Mouse (Mus musculus) cerebellum, adult 9-11 months (tissue): Measurements from ENCODE around the gene Dync1i1.
"Not testable (repeated sequence)": the region's sequence is repeated elsewhere in the genome, so short reads cannot be mapped to it uniquely, and the experiment has no call there.

Experiments
- DNase-seq: peaks from one replicate; pipeline ENCODE4 v3.0.0; 2022

The Dync1i1 gene

DNA sequence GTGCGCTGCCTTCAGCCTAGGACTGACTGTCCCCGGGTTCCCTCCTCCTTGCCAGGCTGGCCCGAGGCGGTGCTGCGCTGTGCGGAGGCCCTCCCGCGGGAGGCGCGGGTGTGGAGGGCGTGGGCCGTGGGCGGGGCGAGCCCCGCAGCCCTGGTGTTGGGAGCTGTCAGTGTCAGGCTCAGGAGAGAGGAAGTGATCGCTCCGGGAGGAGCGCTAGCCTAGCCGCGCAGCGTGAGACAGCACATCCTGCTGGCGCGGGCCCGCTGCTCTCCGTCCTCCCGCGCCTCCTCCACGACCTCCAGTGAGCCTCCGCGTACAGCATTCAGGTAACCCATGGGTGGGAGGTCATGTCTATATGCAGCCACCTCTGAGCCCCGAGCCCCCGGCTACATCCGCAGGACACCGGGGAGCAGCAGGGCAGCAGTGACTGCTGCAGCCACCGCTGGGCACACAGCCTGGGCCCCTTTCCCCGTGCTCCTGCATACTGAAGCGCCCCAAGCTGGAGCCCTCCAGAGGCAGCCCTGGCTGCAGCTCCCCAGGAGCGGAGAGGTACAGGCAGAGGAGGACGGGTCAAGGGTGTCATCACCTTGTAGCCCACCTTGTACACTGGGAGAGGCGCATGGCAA lies at the start of gene Dync1i1:
Gene Dync1i1, plus strand, starts transcription at position 29 of the 626 bp plus-strand sequence.
- peak; percentile 91 for DNase-seq

DNA sequence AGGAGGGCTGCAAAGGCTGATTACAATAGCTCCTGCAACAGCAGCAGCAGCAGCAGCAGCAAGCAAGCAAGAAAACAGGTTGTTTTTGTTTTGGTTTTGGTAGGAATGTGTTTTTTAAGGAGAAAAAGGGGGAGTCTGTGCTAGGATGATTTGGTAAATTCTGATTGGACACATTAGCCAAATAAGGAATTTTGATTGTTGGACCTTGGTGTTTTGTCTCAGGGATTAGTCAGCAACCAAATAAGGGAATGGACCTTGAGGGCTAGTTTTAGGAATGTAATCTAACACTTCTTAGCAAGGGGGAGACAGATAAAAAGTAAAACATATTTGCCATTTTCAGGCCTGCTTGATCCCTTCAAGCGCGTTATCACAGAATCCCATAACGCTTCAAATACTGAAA lies 45.7 kb upstream of the Dync1i1 start:
- no peak for DNase-seq

DNA sequence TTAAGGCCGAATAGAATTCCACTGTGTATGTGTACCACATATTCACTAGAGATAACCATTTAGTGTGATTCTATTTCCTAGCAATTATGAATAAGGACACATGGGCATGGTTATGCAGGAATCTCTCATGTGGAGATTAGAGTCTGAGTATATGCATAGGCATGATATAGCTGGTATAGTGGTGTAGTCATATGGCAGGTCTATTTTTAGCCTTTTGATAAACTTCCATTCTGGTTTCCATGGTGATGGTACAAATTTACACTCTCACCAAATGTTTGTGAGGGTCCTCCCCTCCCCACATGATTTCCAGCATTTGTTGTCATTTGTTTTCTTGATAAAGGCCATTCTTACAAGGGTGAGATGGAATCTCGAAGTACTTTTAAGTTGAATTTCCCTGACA lies 23.6 kb upstream of the Dync1i1 start:
- no peak for DNase-seq

DNA sequence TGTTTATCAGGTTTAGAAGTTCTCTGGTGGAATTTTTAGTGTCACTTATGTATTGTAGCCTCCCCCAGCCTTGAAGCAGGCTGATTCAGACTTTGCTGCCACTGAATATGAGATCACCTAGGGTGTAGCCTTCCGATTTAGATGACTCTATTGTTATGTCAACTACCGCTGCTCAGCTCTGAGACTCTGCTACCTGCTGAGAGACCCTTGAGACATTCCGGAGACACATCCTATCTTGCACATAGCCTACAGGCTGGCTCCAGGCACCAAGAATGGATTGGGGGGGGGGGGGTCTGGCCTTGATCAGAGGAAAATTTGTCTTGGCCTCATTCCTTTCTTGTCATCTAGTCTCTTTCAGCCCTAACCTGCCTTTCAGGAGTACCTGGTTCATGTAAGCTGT lies 17.5 kb upstream of the Dync1i1 start:
- DNase-seq = not testable (repeated sequence)

DNA sequence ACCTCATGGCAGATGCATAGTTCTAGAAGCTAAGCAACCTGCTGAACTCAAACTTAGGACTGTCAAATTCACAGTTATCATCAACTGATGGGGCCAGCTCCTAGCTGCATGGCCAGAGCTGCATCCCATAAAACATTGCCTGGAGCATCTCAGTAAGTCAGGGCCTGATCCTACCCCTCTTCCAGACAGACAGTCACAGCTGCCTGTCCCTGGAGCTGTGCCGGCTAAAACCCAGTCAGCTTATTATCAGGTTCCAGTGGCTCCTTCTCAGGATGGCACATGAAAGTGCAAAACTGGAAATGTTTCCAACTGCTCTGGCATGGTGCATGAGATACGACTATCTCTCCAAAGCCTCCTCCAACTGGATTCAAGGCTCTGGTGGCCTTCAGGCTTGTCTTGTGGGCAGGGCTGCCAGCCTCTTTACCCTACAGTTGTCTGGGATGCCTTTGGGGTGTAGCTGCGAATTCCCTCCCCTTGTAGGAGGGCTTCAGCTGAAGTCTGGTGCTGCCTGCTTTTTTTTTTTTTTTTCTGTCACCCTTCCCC lies 15.3 kb upstream of the Dync1i1 start:
- no peak for DNase-seq

DNA sequence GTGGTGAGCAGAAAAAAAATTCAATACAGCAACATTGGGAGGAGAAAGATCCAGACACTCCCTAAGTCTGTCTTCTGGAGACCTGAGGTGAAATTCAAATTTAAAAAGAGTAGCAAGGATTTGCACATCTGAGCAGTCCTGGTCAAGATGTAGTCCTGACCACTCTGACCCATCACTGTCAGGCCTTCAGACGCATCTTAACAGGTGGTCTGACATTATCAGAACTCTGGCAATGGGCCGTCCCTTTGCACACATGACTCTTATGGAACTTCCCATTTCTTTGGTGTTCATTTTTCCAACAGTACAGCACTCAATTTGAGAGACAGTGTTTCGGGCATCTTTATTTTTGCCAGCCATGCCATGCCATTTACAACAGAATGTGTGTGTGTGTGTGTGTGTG lies 12.8 kb upstream of the Dync1i1 start:
- DNase-seq = no peak

DNA sequence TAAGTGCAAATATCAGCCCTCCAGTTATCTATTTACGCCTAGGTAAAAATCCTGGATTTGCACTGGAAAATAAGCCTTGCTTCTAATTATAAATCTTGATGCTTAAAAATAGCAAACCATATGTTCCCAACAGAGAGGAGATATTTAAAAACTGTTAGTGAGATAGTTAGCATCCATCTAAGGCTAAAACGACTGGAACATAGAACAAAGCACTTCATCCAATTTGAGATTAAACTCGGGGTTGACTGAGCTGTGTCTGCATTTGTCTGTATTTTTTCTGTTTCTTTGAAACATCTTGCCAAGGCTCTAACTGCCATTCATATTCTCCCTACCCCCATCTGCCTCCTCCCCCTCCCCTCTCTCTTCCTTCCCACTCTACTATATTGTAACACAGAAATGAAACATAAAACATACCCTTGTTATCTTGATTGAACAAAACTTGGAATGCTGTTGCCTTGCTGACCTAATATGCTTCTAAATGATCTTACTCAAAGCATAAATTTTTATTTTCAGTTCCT lies 10.3 kb upstream of the Dync1i1 start:
- no peak for DNase-seq

DNA sequence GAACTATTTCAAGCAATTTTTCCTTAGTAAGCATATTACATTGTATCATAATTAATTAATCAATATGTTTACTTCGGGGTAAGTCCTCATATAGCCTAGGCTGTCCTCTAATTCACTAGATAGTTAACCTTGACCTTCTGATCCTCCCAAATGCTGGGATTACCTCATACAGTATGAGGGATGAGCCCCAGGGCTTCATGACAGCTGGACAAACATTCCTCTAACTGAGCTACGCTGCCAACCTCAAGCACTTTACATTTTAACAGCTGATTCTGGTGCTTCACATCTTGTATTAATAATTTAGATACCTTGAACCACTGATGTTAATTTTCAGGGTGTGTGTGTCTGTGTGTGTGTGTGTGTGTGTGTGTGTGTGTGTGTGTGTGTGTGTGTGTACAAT lies 6.5 kb upstream of the Dync1i1 start:
- DNase-seq = no peak

DNA sequence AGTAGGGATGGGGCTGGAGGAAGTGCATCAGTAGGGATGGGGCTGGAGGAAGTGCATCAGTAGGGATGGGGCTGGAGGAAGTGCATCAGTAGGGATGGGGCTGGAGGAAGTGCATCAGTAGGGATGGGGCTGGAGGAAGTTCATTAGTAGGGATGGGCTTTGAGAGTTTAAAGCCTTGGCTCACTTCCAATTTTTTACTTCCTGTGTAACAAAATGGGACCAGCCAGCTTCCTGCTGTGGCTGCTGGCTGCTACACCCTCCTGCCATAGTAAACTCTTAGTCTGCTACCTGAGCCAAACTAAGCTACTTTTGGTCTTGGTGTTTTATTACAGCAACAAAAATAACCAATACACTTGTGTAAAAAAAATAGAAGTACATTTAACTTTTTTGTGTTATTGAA lies 4.7 kb upstream of the Dync1i1 start:
- DNase-seq = not testable (repeated sequence)

DNA sequence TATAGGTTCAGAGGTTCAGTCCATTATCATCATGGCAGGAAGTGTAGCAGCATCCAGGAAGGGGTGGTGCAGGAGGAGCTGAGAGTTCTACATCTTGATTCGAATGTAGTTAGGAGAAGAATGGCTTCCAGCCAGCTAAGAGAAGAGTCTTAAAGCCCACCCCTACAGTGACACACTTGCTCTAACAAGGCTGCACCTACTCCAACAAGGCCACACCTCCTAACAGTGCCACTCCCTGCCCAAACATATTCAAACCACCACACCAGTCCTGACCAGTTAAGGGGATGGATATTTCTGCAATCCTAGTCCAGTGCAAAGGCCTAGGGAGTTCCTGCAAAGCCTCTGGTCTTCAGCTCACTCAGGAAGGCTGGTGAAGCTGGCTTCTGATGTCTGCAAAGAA lies 1.5 kb upstream of the Dync1i1 start:
- no peak for DNase-seq

DNA sequence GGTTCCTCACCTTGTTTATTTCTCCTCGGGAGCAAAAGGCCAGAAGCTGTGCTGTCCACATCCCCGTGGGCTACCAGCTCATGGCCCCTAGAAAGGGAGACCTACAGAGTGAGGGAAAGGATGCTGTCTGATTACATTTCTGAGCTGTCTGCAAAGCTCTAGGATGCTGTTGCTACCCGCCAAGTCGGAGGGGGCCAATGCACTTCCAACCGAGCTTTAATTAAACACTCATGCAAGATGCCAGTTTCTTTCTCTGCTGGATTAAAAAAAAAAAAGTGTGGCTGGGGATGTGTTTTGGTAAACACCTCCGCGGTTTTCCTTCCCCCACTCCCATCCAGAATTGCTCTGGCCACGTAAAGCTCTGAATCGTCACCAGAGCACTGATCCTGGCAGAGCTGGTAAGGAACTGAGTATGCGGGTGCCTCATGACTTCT lies 815 bp downstream of the Dync1i1 start:
- no peak for DNase-seq

DNA sequence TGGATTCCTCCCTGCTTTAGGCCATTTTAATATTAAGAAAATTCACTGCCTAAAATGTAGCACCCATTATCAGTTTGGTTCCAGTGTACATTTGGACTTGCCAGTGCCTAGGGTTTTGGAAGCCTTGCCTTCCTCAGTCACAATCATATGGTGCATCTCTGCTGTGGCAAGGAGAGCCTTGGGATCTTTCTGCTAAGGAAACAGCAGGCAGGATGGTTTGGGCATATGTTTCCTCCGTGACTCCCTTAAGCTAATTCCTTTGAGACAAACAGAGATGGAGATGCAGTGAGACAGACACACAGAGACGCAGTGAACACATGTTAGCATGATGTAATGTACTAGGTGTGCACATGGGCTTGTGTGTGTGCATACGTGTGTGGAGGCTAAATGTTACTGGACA lies 7.8 kb downstream of the Dync1i1 start:
- no peak for DNase-seq

DNA sequence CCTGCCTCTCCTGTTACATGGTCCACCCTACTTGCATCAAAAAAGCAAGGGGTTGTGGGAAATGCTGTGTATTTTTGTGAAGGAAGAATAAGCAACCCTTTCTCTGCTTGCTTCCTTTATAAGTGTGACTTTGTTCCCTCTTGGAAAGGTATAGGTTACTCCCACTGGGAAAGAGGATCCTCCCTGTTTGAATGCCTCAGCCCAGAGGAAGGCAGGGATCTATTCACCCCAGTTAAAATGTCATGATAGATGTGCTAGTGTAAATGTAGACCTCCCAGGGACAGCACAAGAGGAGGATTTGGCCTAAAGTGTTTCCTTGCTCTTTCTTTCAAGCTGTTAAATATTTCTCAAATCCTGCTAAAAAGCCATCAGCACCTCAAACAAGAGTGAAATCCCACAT lies 9.0 kb downstream of the Dync1i1 start:
- no peak for DNase-seq

DNA sequence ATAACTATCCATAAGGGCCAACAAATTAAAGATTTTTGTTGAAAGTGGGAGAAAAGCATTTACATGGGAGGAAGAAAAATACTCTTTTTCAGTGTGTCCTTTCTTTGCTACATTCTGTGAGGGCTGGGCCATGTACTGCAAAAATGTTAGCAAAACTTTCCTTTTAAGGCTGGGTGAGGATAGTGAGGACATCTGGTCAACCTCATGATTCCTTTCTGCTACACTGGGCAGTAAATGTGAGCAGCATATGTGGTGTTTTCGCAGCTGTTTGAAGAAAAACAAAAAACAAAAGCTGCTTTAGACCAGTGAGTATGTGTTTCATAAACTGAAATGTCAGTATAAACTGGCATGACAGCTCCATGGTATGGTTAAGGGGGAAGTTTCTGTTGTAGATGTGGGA lies 9.4 kb downstream of the Dync1i1 start:
- no peak for DNase-seq

DNA sequence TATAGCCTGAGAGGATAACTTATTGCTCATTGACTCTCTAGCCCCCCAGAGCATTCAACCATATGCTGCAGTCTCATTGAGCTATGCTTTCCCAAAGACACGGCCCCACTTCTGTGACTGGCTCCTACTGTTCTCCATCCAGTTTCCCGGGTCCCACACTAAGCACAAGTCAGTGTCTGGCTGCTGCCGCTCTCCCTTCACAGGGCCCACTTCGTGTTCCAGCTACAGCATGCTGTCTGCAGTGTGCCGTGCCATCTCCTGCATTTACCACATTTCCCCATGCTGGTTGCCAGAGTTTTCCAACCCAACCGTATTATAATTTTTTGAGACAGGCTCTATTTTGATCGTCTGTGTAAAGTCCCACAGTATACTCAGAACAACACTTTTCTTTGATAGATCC lies 14.3 kb downstream of the Dync1i1 start:
- DNase-seq = no peak

DNA sequence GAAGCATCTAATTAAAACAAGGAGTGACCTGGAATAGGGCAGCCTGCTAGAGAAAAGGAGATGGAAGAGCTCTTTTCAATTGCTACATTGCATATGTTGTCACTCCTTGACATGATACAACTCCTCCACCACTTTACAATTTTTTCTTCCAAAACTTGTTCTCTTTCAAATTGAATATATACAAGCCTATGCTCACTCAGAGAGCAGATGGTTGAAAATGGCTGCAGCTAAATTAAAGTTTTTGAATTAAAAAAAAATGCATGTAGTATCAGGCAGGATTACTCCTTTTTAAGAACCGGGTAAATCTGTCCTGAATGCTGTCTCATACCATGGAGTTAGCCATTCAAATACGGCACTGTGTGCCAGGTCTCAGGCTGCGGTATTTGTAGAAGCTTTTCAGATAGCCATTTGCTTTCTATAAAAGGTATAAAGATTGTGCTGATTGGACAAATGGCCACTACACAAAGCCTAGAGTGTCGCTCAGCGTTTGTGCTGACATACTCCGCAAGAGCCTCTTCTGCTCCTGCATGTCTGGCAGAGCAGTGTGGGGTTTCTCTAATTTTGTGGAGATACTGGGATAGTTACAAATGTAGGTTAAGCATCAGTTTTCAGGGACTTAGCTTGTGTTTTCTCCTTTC lies 16.1 kb downstream of the Dync1i1 start:
- no peak for DNase-seq

DNA sequence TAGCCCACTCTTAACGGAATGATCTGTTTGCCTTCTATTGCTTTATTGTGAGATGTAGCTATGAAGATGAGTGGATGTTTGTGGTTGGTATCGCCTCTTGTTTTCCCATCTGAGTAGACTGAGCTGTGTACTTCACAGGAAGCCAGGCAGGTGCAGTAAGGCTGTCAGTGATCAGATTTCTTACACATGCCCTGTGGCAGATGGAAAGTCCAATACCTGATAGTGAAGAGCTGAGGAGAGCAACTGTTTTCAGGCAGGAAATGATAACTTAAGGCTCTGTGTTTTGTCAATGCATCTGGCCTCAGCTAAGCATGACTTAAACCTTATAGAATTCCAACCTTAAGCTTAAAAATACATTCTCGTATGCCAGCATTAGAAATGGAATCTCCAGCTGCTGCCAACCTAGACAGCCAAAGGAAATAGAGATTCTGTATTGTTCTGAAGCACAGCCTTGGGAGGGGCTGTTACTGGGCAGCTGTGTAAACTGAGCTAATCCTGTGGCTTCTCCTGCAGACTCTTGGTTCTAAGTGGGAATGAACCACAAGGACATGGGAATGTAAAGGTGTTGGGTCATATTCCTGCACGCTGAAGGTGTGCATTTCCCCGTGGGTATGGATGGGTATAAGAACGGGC lies 24.8 kb downstream of the Dync1i1 start:
- DNase-seq = no peak

DNA sequence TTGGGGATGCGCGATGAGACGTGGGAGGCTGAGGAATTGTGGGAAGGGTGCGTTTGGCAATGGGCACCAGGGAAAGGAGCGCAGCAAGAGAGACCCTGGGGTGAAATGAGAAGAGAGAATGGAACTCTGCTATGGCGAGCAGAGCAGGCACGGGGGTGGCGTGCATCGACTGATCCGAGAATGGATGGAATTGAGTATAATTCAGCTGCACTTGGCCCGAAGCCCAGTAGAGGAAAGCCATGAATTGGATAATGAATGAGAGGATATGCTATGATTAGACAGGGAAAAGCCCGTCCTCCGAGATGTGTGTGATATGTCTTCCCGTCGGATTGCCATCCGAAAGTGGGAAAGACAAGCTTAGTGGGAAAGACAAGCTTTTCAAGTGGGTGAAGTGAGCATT lies 26.7 kb downstream of the Dync1i1 start:
- no peak for DNase-seq

DNA sequence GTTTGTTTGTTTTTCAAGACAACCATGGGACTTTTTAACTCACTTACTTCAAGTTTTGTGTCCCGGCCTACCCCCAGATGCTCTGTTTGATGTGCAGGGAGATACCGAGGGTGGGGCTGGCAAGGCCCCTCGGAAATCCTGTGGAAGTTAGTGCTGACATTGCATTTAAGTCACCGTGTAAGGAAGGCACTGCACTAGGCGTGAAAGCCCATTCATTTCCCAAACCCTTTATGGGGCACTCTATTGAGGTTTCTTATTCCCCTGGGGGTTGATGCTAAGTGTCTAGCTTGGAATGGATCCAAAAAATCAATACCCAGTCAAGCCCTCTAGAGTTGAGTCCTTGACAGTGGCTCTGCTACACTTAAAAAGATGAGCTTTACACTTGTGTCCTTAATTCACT lies 27.2 kb downstream of the Dync1i1 start:
- DNase-seq = no peak

DNA sequence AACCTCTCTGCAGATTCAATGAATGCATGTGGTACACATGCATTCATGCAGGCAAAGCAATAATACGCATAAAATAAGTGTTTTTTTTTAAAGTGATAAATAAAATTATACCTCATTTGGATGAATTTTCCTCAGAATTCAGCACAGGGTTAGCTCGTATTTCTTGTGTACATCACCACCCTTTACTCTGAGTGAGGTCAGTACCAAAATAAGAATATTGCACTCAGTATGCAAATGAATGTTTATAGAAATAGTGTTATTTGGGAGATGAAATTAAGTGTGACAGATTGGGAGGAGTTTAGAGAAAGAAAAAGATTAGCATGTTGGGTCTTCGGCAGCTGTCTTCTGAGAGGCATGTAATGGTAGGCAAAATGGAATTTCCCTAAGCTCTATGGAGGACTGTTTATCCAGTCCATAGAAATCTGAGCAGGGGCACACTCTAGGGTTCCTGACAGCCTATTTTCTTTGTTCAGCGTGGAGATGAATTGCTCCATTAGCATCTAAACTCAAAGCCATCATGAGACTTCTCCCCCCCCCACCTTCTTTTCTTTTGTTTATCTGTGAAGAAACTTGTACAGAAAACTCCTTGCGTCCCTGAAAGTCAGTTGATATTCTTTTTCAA lies 31.2 kb downstream of the Dync1i1 start:
- DNase-seq = no peak

DNA sequence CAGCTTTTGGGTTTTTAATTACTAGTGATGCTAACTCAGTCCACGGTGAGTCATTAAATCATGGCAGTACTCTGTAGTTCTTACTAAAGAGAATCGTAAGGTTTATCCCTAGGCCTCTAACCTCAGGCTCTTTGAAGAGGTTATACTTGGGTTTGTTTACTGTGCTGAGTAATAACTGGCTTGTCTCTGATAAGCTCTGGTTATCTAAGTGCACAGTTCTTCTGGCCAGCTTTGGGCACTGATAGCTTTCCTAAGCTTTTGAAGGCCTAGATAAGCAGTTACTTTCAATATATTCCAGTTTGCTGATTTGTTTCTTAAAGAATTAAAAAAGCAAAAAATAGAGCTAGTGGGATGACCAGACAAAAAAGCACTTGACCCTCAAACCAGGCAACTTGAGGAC lies 37.5 kb downstream of the Dync1i1 start:
- DNase-seq = no peak

DNA sequence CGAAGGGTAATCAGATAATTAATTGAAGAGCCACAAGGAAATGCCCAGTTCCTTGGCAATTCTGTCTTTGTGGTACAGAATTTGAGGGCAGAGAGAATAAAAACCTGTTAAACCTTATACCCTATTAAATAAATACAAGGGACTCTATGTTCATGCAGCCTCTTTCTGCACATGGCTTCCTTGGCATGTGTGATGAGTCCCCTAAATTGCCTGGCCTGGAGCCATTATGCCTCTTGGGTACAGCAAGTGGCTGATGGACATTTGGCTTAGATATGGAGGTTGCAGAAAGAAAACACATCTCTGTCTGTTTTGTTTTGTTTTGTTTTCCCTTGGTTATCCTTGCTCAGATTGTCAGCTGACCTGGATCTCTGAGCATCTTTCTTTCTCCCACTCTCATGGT lies 43.1 kb downstream of the Dync1i1 start:
- DNase-seq = peak; percentile 62

DNA sequence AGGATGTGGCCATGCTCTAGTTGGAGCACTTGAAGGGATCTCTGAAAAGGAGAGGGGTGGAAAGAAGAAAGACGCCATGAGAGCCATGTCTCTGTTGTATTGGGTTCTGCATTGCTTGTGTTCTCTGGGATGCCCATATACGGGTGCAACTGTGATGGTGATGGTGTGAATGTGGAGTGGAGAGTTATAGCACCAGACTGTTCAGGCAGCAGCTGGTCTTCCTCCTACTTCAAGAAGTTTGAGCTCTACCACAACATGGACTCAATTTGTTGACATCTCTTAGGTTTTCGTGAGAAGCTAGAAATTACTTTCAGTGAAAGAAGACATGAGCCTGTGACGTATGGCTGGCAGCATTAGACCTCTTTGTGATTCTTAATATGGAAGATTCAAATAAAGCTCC lies 44.8 kb downstream of the Dync1i1 start:
- no peak for DNase-seq

DNA sequence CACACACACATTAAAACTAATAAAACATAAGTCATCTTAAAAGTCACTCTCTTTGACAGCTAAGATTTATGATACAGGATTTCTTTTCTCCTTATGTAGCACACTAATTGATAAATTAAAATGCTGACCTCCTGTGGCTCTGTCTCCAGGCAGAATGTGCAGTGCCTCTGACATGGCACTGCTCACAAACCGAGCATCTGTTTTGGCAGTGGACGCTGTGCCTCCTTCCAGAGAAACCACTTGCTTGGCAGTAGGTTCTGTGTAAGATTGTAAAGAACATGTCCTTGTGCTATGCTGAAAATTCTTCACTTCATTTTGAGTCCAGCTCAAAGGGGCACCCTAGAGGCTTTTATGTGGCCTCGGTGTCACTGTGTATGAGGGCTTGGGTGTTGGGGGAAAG lies 50.0 kb downstream of the Dync1i1 start:
- peak; percentile 54 for DNase-seq
